In the genomic region with DNA sequence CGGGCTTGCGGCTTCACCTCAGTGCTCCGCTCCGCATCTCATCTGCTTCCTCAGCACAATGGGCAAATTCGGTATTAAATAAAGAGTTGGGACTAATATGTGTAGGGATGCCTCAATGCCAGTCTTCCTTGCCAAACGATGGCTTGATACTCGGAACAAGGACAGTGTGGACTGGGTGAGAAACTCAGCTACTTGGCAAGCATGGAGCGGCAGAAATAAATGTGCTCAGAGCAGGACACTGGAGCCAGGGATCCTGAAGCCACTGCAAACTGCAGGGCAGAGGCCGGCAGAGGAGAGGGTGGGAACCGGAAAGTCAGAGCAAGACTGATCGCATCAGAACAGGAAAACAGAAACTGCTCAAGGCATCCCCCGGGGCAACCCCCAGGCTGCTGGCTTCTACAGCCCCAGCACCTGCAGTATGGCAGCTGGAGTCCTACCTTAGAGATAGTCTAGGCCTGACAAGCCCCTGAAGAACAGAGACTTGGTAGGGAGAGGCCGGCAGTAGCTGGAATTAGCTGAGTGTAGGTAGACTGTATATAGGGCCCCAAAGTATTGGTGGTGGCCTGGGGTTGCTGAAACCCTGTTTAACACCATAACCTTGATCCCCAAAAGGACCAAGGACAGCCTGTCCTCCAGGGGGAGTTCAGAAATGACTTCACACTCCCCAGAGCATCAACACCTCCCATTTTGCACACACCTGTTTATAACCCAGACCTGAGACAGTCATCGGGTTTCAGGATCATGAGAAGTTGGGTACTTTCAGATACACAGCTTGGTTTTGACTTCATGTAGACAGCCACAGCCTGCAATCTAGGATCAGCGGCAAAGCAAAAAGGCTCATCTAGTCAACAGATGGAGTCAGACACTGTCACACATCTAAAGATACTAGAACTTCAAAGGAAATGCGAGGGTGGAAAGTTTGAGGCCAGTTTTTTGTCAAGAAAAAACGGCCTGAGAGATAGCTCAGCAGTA, we compare ENCODE assay signal across 16 mouse cellular contexts. TPM values are rescaled to one million over a fixed set of nuclear protein-coding genes. Genes with fewer than 3 reads are reported as not detected.
A peak's percentile ranks its signal among the peaks of the same experiment; 100 is the strongest.
DNase-seq lines count a peak whose midpoint lies in the region; ATAC-seq and TF ChIP-seq lines count a peak whose summit lies in the region.
"Had no signal": no experiment of that assay in that cellular context is flagged by ENCODE, and none has a peak within 500 bp of the region (broad histone marks: within the 10 kb centered on the region; RNA-seq: fewer than 3 reads in every experiment).

No protein-coding gene starts in this region.

- H3K27me3 ChIP-seq in heart, postnatal 0 days (ENCODE audit: control insufficient read depth, insufficient read depth, low read length), result no peaks in the 10 kb centered on the region
- no peaks in the 10 kb centered on the region for H3K27me3 ChIP-seq in heart, embryonic 11.5 days (ENCODE audit: control insufficient read depth, insufficient read depth, low read length)
- H3K27me3 ChIP-seq in liver, embryonic 13.5 days, result no peaks in the 10 kb centered on the region
- H3K27me3 ChIP-seq in intestine, postnatal 0 days (replicated peaks; ENCODE audit: control insufficient read depth, insufficient read depth, low read length), result no peaks in the 10 kb centered on the region
- H3K27me3 ChIP-seq in hindbrain, embryonic 10.5 days (ENCODE audit: insufficient read depth, poor library complexity, severe bottlenecking), result no peaks in the 10 kb centered on the region
- H3K27me3 ChIP-seq: hindbrain, embryonic 13.5 days; limb, embryonic 12.5 days; megakaryocyte, embryonic 14.5 days; neural tube, embryonic 15.5 days had no signal

- no peak overlapping the region for H3K4me3 ChIP-seq in heart, postnatal 0 days (ENCODE audit: low read depth, low read length)
- no peak overlapping the region for H3K4me3 ChIP-seq in heart, embryonic 11.5 days (ENCODE audit: low read depth, low read length)
- no peak overlapping the region for H3K4me3 ChIP-seq in liver, embryonic 13.5 days (replicated peaks)
- H3K4me3 ChIP-seq in intestine, postnatal 0 days (ENCODE audit: low read depth, low read length), result no peak overlapping the region
- H3K4me3 ChIP-seq in hindbrain, embryonic 10.5 days, result no peak overlapping the region
- H3K4me3 ChIP-seq: hindbrain, embryonic 13.5 days; limb, embryonic 12.5 days; megakaryocyte, embryonic 14.5 days; neural tube, embryonic 15.5 days had no signal

- H3K36me3 ChIP-seq in heart, postnatal 0 days (replicated peaks; ENCODE audit: control insufficient read depth, insufficient read depth, low read length), result peaks cover 26% of the 10 kb centered on the region
- peaks cover 16% of the 10 kb centered on the region for H3K36me3 ChIP-seq in heart, embryonic 11.5 days (ENCODE audit: control insufficient read depth, insufficient read depth, low read length)
- peaks cover 32% of the 10 kb centered on the region for H3K36me3 ChIP-seq in liver, embryonic 13.5 days
- peaks cover 25% of the 10 kb centered on the region for H3K36me3 ChIP-seq in intestine, postnatal 0 days (ENCODE audit: control insufficient read depth, insufficient read depth)
- peaks cover 34% of the 10 kb centered on the region for H3K36me3 ChIP-seq in hindbrain, embryonic 10.5 days

- H3K4me2 ChIP-seq in heart, postnatal 0 days (ENCODE audit: low read depth, low read length), result no peak overlapping the region
- H3K4me2 ChIP-seq in heart, embryonic 11.5 days, result no peak overlapping the region
- no peak overlapping the region for H3K4me2 ChIP-seq in liver, embryonic 13.5 days
- no peak overlapping the region for H3K4me2 ChIP-seq in intestine, postnatal 0 days (replicated peaks; ENCODE audit: low read depth)
- H3K4me2 ChIP-seq: hindbrain, embryonic 13.5 days; limb, embryonic 12.5 days; neural tube, embryonic 15.5 days had no signal

- 69% methylated on average over 17 of the region's 17 CpGs for WGBS in heart, postnatal 0 days
- WGBS in heart, embryonic 11.5 days (ENCODE audit: insufficient replicate concordance), result 78% methylated on average over 17 of the region's 17 CpGs
- WGBS in liver, embryonic 13.5 days (ENCODE audit: insufficient replicate concordance), result 55% methylated on average over 17 of the region's 17 CpGs
- WGBS in intestine, postnatal 0 days, result 78% methylated on average over 17 of the region's 17 CpGs
- 86% methylated on average over 17 of the region's 17 CpGs for WGBS in hindbrain, embryonic 10.5 days

- no peak overlapping the region for H3K9ac ChIP-seq in heart, postnatal 0 days (replicated peaks; ENCODE audit: low read depth, low read length)
- no peak overlapping the region for H3K9ac ChIP-seq in heart, embryonic 11.5 days (ENCODE audit: low read depth, low read length)
- no peak overlapping the region for H3K9ac ChIP-seq in liver, embryonic 13.5 days
- no peak overlapping the region for H3K9ac ChIP-seq in intestine, postnatal 0 days (ENCODE audit: low read depth, low read length)
- H3K9ac ChIP-seq: hindbrain, embryonic 13.5 days; limb, embryonic 12.5 days; neural tube, embryonic 15.5 days had no signal

- no peaks in the 10 kb centered on the region for H3K4me1 ChIP-seq in heart, postnatal 0 days (ENCODE audit: control insufficient read depth, insufficient read depth)
- H3K4me1 ChIP-seq in heart, embryonic 11.5 days (ENCODE audit: control insufficient read depth, insufficient read depth, low read length), result no peaks in the 10 kb centered on the region
- peaks cover 46% of the 10 kb centered on the region for H3K4me1 ChIP-seq in liver, embryonic 13.5 days (replicated peaks)
- 0 out of 2 replicates have a peak, but pooled peaks cover 6% of the 10 kb centered on the region for H3K4me1 ChIP-seq in intestine, postnatal 0 days (replicated peaks; ENCODE audit: control insufficient read depth, insufficient read depth, low read length)
- no peaks in the 10 kb centered on the region for H3K4me1 ChIP-seq in hindbrain, embryonic 10.5 days (replicated peaks)
- H3K4me1 ChIP-seq: hindbrain, embryonic 13.5 days; limb, embryonic 12.5 days had no signal

- no peak for TF ChIP-seq CTCF in heart, postnatal 0 days (IDR thresholded peaks at IDR 0.05; ENCODE audit: low read depth)
- no peak for TF ChIP-seq CTCF in intestine, postnatal 0 days (IDR thresholded peaks at IDR 0.05; ENCODE audit: low read depth)

- no peak for ATAC-seq in heart, postnatal 0 days (ENCODE audit: insufficient read depth, low read depth)
- no peak for ATAC-seq in heart, embryonic 11.5 days (replicated peaks; ENCODE audit: insufficient number of reproducible peaks, low FRiP score, low TSS enrichment)
- ATAC-seq in liver, embryonic 13.5 days (ENCODE audit: low read depth), result no peak
- no peak for ATAC-seq in intestine, postnatal 0 days

- no peak for TF ChIP-seq EP300 in heart, postnatal 0 days (IDR thresholded peaks at IDR 0.05; ENCODE audit: low read depth)

- DNase-seq in heart, postnatal 0 days (ENCODE audit: low spot score), result no peak
- peak; percentile 53 for DNase-seq in T-cell, adult 2 months (ENCODE audit: low spot score)
- no peak for DNase-seq in liver, embryonic 13.5 days
- peak; percentile 45 to 69 for DNase-seq in thymus, postnatal 36 days
- no peak for DNase-seq in hindbrain, embryonic 10.5 days (ENCODE audit: low spot score)
- DNase-seq: adrenal gland, postnatal 36 days; cerebellum, adult 18-20 months; kidney, adult 2 months; retina, postnatal 1 day; spleen, adult 18-20 months had no signal

- H3K27ac ChIP-seq in heart, postnatal 0 days (ENCODE audit: low read depth), result peak overlapping the region; percentile 2; the same call in 1 of the 2 replicates
- no peak overlapping the region for H3K27ac ChIP-seq in heart, embryonic 11.5 days (ENCODE audit: low read depth, low read length)
- H3K27ac ChIP-seq in liver, embryonic 13.5 days, result 0 out of 2 replicates have a peak overlapping the region, but pooled peaks have one; percentile 23
- no peak overlapping the region for H3K27ac ChIP-seq in intestine, postnatal 0 days (ENCODE audit: low read depth, low read length)
- H3K27ac ChIP-seq in hindbrain, embryonic 10.5 days, result no peak overlapping the region
- H3K27ac ChIP-seq: hindbrain, embryonic 13.5 days; limb, embryonic 12.5 days; neural tube, embryonic 15.5 days had no signal

- H3K9me3 ChIP-seq in heart, postnatal 0 days (replicated peaks; ENCODE audit: control insufficient read depth, low read length), result no peaks in the 10 kb centered on the region
- H3K9me3 ChIP-seq in heart, embryonic 11.5 days (replicated peaks; ENCODE audit: control insufficient read depth, low read length), result no peaks in the 10 kb centered on the region
- no peaks in the 10 kb centered on the region for H3K9me3 ChIP-seq in liver, embryonic 13.5 days (replicated peaks)
- no peaks in the 10 kb centered on the region for H3K9me3 ChIP-seq in intestine, postnatal 0 days (ENCODE audit: control insufficient read depth)
- no peaks in the 10 kb centered on the region for H3K9me3 ChIP-seq in hindbrain, embryonic 10.5 days
- H3K9me3 ChIP-seq: hindbrain, embryonic 13.5 days; limb, embryonic 12.5 days; megakaryocyte, embryonic 14.5 days; neural tube, embryonic 15.5 days had no signal

RNA-seq across cellular contexts. Expression of gene Cd2bp2, which starts 7.3 kb away (rescaled TPM):
- 39.3 and 39.9 TPM in 2 replicates for total RNA-seq in heart, postnatal 0 days (2014; rRNA removed; ENCODE audit: low replicate concordance)
- 26.9 and 27.2 TPM in 2 replicates for polyA plus RNA-seq in heart, postnatal 0 days (2015; fragmentation: Nextera tagmentation; extraction: Ambion mirVana)
- polyA plus RNA-seq in heart, embryonic 11.5 days (2014; fragmentation: Nextera tagmentation; extraction: Ambion mirVana), result 41.7 and 41.8 TPM in 2 replicates
- polyA plus RNA-seq in liver, embryonic 13.5 days (2015; fragmentation: Nextera tagmentation; extraction: Ambion mirVana), result 27.1 and 32.1 TPM in 2 replicates
- 29.2 and 30.2 TPM in 2 replicates for polyA plus RNA-seq in intestine, postnatal 0 days (2015; fragmentation: Nextera tagmentation; extraction: Ambion mirVana)
- 94.4 and 96.0 TPM in 2 replicates for polyA plus RNA-seq in hindbrain, embryonic 10.5 days (2016; fragmentation: Nextera tagmentation; extraction: Ambion mirVana)

RNA-seq across cellular contexts. Expression of gene Tbc1d10b, which starts 19.7 kb away (rescaled TPM):
- total RNA-seq in heart, postnatal 0 days (2014; rRNA removed; ENCODE audit: low replicate concordance), result 30.2 and 45.3 TPM in 2 replicates
- polyA plus RNA-seq in heart, postnatal 0 days (2015; fragmentation: Nextera tagmentation; extraction: Ambion mirVana), result 9.6 and 10.8 TPM in 2 replicates
- polyA plus RNA-seq in heart, embryonic 11.5 days (2014; fragmentation: Nextera tagmentation; extraction: Ambion mirVana), result 17.5 and 23.7 TPM in 2 replicates
- 15.8 and 15.9 TPM in 2 replicates for polyA plus RNA-seq in liver, embryonic 13.5 days (2015; fragmentation: Nextera tagmentation; extraction: Ambion mirVana)
- polyA plus RNA-seq in intestine, postnatal 0 days (2015; fragmentation: Nextera tagmentation; extraction: Ambion mirVana), result 15.0 and 17.1 TPM in 2 replicates
- polyA plus RNA-seq in hindbrain, embryonic 10.5 days (2016; fragmentation: Nextera tagmentation; extraction: Ambion mirVana), result 25.6 and 28.2 TPM in 2 replicates

RNA-seq across cellular contexts. Expression of gene Mylpf, which starts 20.1 kb away (rescaled TPM):
- total RNA-seq in heart, postnatal 0 days (2014; rRNA removed; ENCODE audit: low replicate concordance), result 22.1 TPM in 1 of 2 replicates, not detected in the other
- 3.2 and 5.4 TPM in 2 replicates for polyA plus RNA-seq in heart, postnatal 0 days (2015; fragmentation: Nextera tagmentation; extraction: Ambion mirVana)
- 27.8 and 37.5 TPM in 2 replicates for polyA plus RNA-seq in heart, embryonic 11.5 days (2014; fragmentation: Nextera tagmentation; extraction: Ambion mirVana)
- 42.7 and 46.8 TPM in 2 replicates for polyA plus RNA-seq in liver, embryonic 13.5 days (2015; fragmentation: Nextera tagmentation; extraction: Ambion mirVana)
- 10.7 and 12.3 TPM in 2 replicates for polyA plus RNA-seq in intestine, postnatal 0 days (2015; fragmentation: Nextera tagmentation; extraction: Ambion mirVana)
- 13.0 and 17.7 TPM in 2 replicates for polyA plus RNA-seq in hindbrain, embryonic 10.5 days (2016; fragmentation: Nextera tagmentation; extraction: Ambion mirVana)

RNA-seq across cellular contexts. Expression of gene Zfp553, which starts 44.3 kb away (rescaled TPM):
- 11.8 and 18.5 TPM in 2 replicates for total RNA-seq in heart, postnatal 0 days (2014; rRNA removed; ENCODE audit: low replicate concordance)
- polyA plus RNA-seq in heart, postnatal 0 days (2015; fragmentation: Nextera tagmentation; extraction: Ambion mirVana), result 10.9 and 11.2 TPM in 2 replicates
- polyA plus RNA-seq in heart, embryonic 11.5 days (2014; fragmentation: Nextera tagmentation; extraction: Ambion mirVana), result 12.3 and 14.6 TPM in 2 replicates
- polyA plus RNA-seq in liver, embryonic 13.5 days (2015; fragmentation: Nextera tagmentation; extraction: Ambion mirVana), result 8.3 and 9.0 TPM in 2 replicates
- 7.4 and 7.6 TPM in 2 replicates for polyA plus RNA-seq in intestine, postnatal 0 days (2015; fragmentation: Nextera tagmentation; extraction: Ambion mirVana)
- polyA plus RNA-seq in hindbrain, embryonic 10.5 days (2016; fragmentation: Nextera tagmentation; extraction: Ambion mirVana), result 78.7 and 81.0 TPM in 2 replicates

RNA-seq across cellular contexts. Expression of gene Sept1, which starts 44.3 kb away (rescaled TPM):
- 2.3 and 8.6 TPM in 2 replicates for total RNA-seq in heart, postnatal 0 days (2014; rRNA removed; ENCODE audit: low replicate concordance)
- 18.7 and 19.4 TPM in 2 replicates for polyA plus RNA-seq in heart, postnatal 0 days (2015; fragmentation: Nextera tagmentation; extraction: Ambion mirVana)
- polyA plus RNA-seq in heart, embryonic 11.5 days (2014; fragmentation: Nextera tagmentation; extraction: Ambion mirVana), result 19.8 and 23.1 TPM in 2 replicates
- polyA plus RNA-seq in liver, embryonic 13.5 days (2015; fragmentation: Nextera tagmentation; extraction: Ambion mirVana), result 9.7 and 9.8 TPM in 2 replicates
- 6.3 and 6.6 TPM in 2 replicates for polyA plus RNA-seq in intestine, postnatal 0 days (2015; fragmentation: Nextera tagmentation; extraction: Ambion mirVana)
- 32.4 and 33.8 TPM in 2 replicates for polyA plus RNA-seq in hindbrain, embryonic 10.5 days (2016; fragmentation: Nextera tagmentation; extraction: Ambion mirVana)

Comparison
In these comparisons a context has a peak if more than half of its experiments do, and no peak if none do; other contexts are left out.
1. H3K27ac ChIP-seq: peak in heart, postnatal 0 days (single experiment) and liver, embryonic 13.5 days (single experiment); none in heart, embryonic 11.5 days (single experiment), intestine, postnatal 0 days (single experiment) and hindbrain, embryonic 10.5 days (single experiment).
2. DNase-seq: peak in T-cell, adult 2 months (single experiment) and thymus, postnatal 36 days (2 of 2); none in heart, postnatal 0 days (single experiment), liver, embryonic 13.5 days (single experiment) and hindbrain, embryonic 10.5 days (single experiment).